Mouse (Mus musculus) adrenal gland, postnatal 4 days (tissue): Measurements from ENCODE around the gene Nfkb2. TPM values are rescaled to one million over a fixed set of nuclear protein-coding genes. Genes with fewer than 3 reads are reported as not detected.

Source experiments
- DNase-seq, 2 experiments: peaks; one replicate each; pipeline ENCODE4 v3.0.0; 2021 to 2022; ENCODE audit warnings: low spot score in 2 of 2, mixed read lengths in 2 of 2
- long read RNA-seq, 2 experiments: library from polyadenylated mRNA; stranded (forward); transcript quantifications; one replicate each; pipeline ENCODE4 v2.0.0; 2021
- total RNA-seq, 2 experiments: library from RNA; stranded (reverse); gene quantifications; 2 replicates each; pipeline ENCODE4 v1.2.3; 2021

Nfkb2 gene
- total RNA-seq = 10 to 100 TPM; 22.0 to 24.3 TPM
- long read RNA-seq, experiment 1, transcript Nfkb2-201 (23 exons, 2,979 nt) = minor isoform, 5 of 22 reads
- long read RNA-seq, experiment 1, transcript Nfkb2-202 (22 exons, 3,141 nt) = major isoform, 6 of 22 reads
- long read RNA-seq, experiment 1, partial matches to known transcripts = 5 of 22 reads
- long read RNA-seq, experiment 1, other reads (novel, unspliced or antisense) = 4 of 22 reads
- long read RNA-seq, experiment 2, transcript Nfkb2-202 (22 exons, 3,141 nt) = minor isoform, 6 of 44 reads
- long read RNA-seq, experiment 2, transcript Nfkb2-201 (23 exons, 2,979 nt) = major isoform, 14 of 44 reads
- long read RNA-seq, experiment 2, partial matches to known transcripts = 17 of 44 reads
- long read RNA-seq, experiment 2, other reads (novel, unspliced or antisense) = 7 of 44 reads

DNA sequence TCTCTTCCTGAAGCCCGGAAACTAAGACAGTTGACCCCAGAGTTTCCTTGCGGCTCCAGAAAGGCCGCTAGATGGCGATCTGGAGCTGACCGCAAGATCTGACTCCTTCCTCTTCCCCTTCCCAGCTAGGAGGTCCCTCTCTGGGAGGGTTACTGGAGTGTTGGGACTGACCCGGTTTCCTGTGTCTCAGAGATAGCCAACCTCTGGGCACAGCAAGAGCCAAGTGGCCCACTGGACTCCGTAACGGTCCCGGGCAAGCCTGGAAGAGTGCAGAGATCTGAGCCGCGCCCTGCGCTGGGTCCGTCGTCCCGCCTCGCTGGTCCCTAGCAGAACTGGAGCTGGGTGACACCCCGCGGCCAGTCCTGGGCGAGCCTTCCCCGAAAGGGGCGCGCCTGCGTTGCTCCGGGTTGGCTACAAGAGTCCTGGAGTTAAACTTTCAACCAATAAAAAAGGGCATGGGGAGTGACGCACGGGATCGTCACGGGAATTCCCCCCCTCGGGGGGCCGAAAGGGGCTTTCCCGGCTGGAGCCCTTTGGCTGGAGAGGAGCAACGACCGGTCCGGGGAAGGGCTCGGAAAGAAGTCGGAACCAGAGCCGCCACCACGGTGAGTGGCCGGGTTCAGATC is at the start of gene Nfkb2:
Nfkb2 (plus strand) TSS at position 105 of the 626 bp plus-strand sequence.
- peak; percentile 87 to 95 for DNase-seq

- no peak for DNase-seq
These were observed 39.4 kb upstream of the Nfkb2 start for GRCm38 (mm10) chr19:46264762-46265161.

DNA sequence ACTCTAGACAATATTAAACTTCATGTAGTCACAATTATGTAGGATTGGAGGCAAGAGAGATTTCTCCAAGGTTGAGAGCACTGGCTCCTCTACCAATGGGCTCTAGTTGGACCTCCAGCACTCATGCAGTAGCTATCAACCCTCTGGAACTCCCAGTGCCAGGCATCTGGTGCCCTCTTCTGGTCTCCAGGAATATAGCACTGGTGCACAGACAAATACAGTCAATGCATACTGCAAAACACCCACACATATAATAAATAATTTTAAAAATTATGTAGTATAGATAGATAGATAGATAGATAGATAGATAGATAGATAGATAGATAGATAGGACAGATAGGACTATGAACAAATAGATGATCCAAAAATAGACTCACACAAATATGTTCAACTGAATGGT is 28.8 kb upstream of the Nfkb2 start:
- no peak for DNase-seq

- no peak for DNase-seq
These were observed 21.9 kb upstream of the Nfkb2 start for GRCm38 (mm10) chr19:46282081-46282849.

- no peak for DNase-seq
These were observed 19.4 kb upstream of the Nfkb2 start for GRCm38 (mm10) chr19:46284686-46285085.

GRCm38 (mm10) chr19:46285631-46286030 is 18.5 kb upstream of the Nfkb2 start:
- DNase-seq = no peak

DNA sequence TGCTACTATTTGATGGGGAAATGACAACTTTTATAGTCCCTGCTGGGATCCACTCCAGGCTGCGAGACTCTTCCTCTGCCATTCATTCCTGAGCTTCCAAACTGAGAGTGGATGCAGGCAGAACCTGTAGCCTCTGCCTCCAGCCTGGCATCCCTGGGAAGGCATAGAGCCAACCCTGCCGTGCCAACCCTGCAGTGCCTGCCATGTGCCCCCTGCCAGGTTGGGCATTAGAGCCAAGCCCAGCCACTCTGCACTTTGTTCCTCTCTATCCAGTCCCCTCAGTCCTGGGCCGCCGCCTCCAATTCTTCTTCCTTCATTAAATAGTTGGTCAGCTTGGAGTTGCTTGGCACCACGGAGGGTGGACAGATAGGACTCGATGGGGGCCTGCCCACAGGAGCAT is 18.1 kb upstream of the Nfkb2 start:
- DNase-seq = no peak

- no peak for DNase-seq
These were observed 17.2 kb upstream of the Nfkb2 start for GRCm38 (mm10) chr19:46286926-46287325.

DNA sequence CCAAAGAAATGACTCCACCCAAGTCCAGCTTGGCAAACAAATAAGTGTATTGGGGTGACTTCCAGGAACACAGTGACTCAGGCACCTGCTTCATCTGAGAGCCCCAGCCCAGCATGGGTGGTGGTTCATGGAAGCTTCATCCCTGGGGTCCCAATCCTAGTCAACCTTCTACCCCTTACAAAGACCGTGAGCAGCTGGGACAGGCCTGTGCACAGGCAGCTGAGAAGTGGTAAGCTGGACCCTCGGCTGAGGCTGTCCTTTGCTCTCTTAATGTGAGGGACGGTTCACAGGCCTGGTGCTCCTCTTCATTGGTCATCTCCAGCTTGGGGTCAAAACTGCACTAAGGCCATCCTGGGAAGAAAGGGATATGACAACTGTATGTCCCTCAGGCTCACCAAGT is 16.6 kb upstream of the Nfkb2 start:
- no peak for DNase-seq

DNA sequence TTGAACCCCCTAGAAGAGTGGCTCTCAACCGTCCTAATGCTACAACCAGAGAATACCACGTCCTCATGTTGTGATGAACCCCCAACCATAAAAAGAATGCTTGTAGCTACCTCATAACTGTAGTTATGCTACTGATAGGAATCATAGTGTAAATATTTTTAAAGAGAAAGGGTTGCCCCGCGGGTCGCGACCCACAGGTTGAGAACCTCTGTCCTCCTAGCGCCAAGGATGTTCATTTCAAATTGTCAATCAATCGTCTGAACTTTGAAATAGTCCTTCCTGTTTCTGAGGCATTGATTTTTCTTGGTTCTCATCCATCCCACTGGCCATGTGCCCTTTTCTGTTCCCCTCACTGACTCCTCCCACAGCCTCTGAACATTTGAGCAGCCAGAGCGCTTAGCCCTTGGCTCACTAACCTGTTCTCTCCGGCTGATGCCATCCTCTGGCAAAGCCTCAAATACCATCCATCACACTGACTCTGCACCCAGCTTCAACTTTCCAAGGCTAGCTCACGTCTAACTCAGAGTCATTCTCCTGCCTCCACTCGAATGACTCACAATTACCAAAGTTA is 13.5 kb upstream of the Nfkb2 start:
- DNase-seq = no peak

- DNase-seq = no peak
These were observed 7.2 kb upstream of the Nfkb2 start for GRCm38 (mm10) chr19:46296938-46297337.

DNA sequence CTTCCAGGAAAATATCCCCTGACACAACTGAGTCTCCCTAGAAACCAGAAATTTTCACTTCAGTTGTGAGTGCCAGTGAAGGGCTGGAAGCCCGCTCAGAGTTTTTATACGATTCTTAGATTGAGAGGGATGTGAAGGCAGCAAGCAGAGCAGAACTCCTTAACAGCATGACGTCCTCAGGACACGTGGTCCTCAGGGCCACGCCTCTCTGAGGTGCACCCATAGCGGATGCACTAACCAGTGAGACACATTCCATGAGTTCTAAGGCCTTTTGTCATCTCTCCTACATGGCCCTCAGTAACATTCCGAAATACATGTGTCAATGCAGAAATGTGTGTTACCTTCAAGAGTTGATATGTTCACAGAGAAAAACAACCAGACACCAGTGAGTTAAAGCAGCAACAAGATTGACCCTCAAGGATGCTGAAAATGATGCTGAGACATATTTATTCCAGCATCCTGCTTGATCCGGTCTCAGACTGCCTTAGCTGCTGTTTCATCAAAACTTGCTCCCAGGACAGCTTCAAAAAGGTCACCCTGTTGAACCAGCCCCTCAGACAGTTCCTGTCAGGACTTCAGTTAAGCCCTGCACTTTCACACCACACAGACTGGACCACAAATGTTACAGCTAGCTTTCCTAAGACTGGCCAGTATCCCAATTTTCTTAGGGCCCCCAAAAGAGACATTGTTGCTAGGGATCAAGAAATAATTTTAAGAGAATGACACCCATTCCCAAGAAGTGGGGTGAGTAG is 3.6 kb upstream of the Nfkb2 start:
- DNase-seq = no peak

DNA sequence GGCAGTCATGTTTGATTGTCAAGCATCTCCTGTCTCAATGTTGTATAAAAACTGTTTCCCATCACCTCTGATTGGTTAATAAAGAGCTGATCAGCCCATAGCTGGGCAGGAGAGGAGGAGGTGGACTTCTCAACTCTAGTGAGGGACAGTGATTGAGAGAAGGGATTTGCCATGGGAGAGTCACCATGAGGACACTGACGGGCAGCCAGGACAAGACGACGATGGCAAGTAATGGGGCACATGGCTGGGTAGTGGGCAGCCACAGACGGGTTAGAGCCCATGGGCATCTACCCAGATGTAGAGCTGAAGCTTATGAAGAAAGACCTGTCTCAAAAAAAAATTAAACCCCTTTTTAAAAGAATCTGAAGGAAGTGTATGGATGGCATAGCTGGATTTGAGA is 1.6 kb upstream of the Nfkb2 start:
- no peak for DNase-seq

GRCm38 (mm10) chr19:46303251-46304215 is 587 bp upstream of the Nfkb2 start:
- no peak for DNase-seq

DNA sequence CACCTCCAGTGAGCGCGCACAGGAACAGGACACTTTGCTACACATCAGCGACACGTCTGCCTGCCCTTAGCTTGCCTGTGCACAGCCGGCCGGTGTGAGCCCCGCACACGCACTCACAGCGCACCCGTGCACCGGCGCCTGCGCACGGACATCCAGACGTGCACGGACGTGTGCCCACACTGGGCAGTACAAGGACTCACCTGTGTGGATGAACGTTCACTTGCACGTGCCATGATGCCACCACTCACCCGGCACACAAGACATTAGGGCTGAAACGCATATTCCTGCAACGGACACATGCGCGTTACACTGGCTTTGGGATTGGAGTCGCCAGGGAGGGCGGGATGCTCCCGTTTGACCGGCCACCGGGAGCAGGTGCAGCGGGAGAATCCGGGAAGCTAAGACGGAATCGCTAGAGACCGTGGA is 801 bp downstream of the Nfkb2 start:
- no peak for DNase-seq

DNA sequence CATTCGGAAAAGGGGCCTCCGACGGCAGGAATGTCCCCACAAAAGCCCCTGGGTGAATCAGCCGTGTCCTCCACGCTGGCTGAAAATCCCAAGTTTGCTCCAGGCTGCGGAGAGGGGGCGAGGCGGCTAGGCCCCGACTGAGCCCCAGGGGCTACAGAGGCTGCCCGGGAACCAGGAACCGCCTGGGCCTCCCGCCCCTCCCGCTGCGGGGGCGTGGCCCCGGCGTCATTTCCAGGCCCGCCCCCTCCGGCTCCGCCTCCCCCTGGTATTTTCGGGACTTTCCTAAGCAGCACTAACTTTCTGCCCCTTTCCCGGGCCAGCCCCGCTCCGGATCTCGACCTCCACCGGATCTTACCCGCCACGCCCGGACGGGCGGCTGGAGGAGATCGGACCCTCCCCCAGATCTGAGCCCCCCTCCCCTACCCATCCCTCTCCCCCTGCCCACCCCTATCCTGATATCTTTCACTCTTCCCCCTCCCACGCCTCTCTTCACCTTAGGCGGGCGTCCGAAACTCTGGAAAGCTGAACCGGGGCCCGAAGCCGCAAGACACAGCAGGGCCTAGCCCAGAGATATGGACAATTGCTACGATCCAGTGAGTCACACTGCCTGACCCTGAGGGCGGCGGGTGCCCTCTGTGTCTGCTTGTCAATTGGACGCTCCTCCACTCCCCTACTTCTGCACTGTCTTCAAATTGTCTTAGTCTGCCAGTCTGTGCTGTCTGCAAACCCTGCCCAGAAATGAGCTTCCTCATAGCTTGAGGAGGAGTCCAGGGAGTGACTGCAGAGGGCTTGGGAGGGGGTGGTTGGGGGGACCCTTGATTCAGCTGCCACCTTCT is 1.5 kb downstream of the Nfkb2 start:
- DNase-seq = peak; percentile 67 to 83

DNA sequence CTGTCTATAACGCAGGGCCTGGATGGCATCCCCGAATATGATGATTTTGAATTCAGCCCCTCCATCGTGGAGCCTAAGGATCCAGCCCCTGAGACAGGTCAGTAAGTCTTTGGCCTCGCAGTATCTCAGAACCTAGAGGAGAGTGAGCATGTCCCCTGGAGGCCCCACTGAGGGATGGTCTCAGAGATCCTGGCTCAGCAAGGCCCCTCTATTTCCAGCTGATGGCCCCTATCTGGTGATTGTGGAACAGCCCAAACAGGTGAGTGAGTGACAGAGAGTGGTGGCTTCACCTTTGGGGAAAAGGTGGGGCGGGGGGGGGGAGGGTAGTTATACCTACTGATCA is 2.1 kb downstream of the Nfkb2 start:
- no peak for DNase-seq

DNA sequence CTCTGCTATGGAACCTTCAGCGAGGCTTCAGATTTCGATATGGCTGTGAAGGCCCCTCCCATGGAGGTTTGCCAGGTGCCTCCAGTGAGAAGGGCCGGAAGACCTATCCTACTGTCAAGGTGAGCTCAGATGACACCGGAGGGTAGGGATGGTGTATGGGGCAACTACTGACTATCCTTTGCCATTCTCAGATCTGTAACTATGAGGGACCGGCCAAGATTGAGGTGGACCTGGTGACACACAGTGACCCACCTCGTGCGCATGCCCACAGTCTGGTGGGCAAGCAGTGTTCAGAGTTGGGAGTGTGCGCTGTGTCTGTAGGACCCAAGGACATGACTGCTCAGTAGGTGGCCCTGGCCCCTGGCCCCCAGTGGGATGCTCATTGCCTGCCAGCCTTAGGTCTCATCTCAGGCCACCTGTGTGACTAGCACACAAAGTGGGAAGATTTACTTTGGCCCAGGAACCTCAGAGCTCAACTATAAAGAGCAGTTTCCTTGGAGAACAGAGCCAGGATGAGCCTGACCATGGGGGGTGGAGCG is 2.7 kb downstream of the Nfkb2 start:
- DNase-seq = no peak

DNA sequence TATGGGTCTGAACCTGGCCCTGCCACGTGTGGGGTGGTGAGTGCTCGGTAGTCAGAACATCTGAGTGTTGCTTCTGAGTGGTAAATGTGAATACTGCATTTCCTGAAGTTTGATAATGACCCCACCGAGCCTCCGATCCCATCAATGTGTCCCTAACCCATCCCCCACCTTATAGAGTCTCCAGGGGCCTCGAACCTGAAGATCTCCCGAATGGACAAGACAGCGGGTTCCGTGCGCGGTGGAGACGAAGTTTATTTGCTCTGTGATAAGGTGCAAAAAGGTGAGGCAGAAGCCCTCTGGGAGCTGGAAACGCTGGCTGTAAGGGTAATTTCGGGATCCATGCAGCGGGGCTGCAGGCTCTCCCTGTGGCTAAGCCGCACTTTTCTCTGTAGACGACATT is 3.7 kb downstream of the Nfkb2 start:
- no peak for DNase-seq
